Mouse (Mus musculus) limb, embryonic 10.5 days (tissue): Measurements from ENCODE around the gene Olfr547. TPM values are rescaled to one million over a fixed set of nuclear protein-coding genes. Genes with fewer than 3 reads are reported as not detected.

Source experiments
- DNase-seq: peaks from one replicate; pipeline ENCODE4 v3.0.0-alpha.2; 2017; ENCODE audit warnings: low spot score
- H3K27ac ChIP-seq: fragments of 300-500 bp; sonication (generic); 2 replicates; pipeline ENCODE4 v1.5.1; 2016; ENCODE audit warnings: mild to moderate bottlenecking
- H3K27me3 ChIP-seq: fragments of 300-500 bp; sonication (generic); 2 replicates; pipeline ENCODE4 v1.6.1; 2016; ENCODE audit warnings: low read depth, mild to moderate bottlenecking; ENCODE audit not compliant: poor library complexity, severe bottlenecking
- H3K36me3 ChIP-seq: fragments of 300-500 bp; sonication (generic); 2 replicates; pipeline ENCODE4 v1.6.1; 2016; ENCODE audit warnings: mild to moderate bottlenecking, moderate library complexity
- H3K4me1 ChIP-seq: fragments of 300-500 bp; sonication (generic); 2 replicates; pipeline ENCODE4 v1.6.1; 2016
- H3K4me3 ChIP-seq: fragments of 300-500 bp; sonication (generic); 2 replicates; pipeline ENCODE4 v1.5.1; 2016; ENCODE audit warnings: mild to moderate bottlenecking, moderate library complexity
- H3K9me3 ChIP-seq: fragments of 300-500 bp; sonication (generic); replicated peaks from 2 replicates; pipeline ENCODE4 v1.6.1; 2016; ENCODE audit warnings: mild to moderate bottlenecking
- WGBS: fragments of 180-500 bp; shearing (Covaris S2); methylation state at CpG from one replicate; pipeline ENCODE4 v1.1.7; 2016; 5-methylcytosine and 5-hydroxymethylcytosine counted together
- polyA plus RNA-seq: library from polyadenylated mRNA; unstranded; fragments of >200 nt; fragmentation: Nextera tagmentation; extraction: Ambion mirVana; gene quantifications from 2 replicates; pipeline ENCODE4 v1.2.1, GENCODE M21; 2016

Olfr547 gene
- polyA plus RNA-seq, 1 experiment from 2014 or later, result not detected

DNA sequence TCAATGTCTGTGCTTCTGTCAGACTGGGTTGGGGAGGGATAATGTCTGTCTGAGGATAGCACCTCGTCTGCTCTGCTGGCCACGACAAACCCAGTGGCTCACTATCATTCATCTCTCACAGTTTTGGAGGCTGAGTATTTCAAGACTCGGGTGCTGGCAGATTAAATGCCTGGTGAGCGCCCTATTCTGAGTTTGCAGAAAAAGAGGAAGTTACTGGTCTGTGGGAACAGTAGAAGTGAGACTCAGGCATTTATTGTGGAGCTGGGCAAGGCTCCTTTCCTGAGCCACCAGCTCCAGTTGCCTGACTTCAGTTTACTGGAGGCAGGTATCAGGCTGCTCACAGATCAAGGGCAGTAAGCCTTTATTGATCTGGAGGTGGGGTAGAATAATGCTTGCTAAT lies 20.4 kb upstream of the Olfr547 start:
- no peak for DNase-seq
- H3K9me3 ChIP-seq, result no peaks in the 10 kb centered on the region
- no peak overlapping the region for H3K27ac ChIP-seq
- peaks cover 38% of the 10 kb centered on the region for H3K27me3 ChIP-seq
- H3K4me1 ChIP-seq, result peaks cover 16% of the 10 kb centered on the region
- no peaks in the 10 kb centered on the region for H3K36me3 ChIP-seq
- WGBS, result 58% methylated on average over 4 of the region's 4 CpGs
- no peak overlapping the region for H3K4me3 ChIP-seq

DNA sequence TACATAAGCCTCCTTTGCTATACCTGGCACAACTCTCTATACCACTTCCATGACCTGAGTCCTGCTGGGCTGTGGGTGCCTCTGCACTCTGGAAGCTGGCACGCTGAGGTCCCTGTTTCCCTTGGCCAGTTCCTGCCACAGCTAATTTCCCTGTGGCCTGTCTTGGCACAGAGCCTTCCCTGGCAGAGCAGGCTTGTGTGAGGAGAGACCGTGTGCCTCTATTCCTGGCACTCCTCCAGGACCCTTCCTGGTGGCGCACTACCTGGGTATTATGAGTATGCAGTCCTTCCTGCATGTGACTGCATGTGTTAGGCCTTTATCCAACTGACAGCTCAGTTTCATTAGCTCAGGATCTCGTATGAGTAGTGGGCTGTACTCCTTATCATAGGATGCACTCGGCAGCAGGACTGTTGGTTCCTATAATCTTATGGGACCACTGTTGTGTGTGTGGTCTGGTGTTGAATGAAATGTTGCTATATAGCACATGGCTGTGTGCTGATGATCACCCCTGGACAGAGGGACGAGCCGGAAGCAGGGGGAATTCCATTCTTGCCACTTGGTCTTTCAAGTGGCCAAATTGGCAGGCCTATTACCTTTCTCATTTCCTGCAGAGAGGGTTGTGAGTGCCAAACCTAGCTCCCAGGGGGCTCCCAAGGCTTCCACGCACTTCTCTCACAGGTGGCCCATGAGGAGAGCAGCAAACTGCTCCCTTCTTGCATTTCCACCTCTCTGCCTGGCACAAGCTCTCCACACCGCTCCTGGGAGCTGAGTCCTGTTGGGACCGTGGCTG lies 18.1 kb upstream of the Olfr547 start:
- H3K27ac ChIP-seq, result no peak overlapping the region
- peaks cover 37% of the 10 kb centered on the region for H3K27me3 ChIP-seq
- H3K4me3 ChIP-seq, result no peak overlapping the region
- H3K9me3 ChIP-seq, result no peaks in the 10 kb centered on the region
- no peaks in the 10 kb centered on the region for H3K36me3 ChIP-seq
- peaks cover 16% of the 10 kb centered on the region for H3K4me1 ChIP-seq
- WGBS, result 83% methylated on average over 10 of the region's 10 CpGs
- no peak for DNase-seq

DNA sequence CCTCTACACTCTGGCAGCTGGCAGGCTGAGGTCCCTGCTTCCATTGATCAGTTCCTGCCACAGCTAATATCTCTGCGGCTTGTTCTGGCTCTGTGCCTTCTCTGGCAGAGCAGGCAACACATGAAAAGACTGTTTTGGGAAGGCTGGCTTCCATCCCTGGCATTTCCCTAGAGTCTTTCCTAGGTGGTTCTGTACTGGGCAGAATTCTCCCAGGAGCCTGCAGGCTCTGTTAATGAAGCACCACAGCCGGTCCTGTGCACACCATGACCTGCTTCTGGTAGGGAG lies 17.6 kb upstream of the Olfr547 start:
- DNase-seq, result no peak
- H3K4me3 ChIP-seq, result no peak overlapping the region
- 81% methylated on average over 2 of the region's 2 CpGs for WGBS
- no peaks in the 10 kb centered on the region for H3K9me3 ChIP-seq
- H3K27me3 ChIP-seq, result peaks cover 32% of the 10 kb centered on the region
- H3K36me3 ChIP-seq, result no peaks in the 10 kb centered on the region
- H3K4me1 ChIP-seq, result peaks cover 16% of the 10 kb centered on the region
- H3K27ac ChIP-seq, result no peak overlapping the region

DNA sequence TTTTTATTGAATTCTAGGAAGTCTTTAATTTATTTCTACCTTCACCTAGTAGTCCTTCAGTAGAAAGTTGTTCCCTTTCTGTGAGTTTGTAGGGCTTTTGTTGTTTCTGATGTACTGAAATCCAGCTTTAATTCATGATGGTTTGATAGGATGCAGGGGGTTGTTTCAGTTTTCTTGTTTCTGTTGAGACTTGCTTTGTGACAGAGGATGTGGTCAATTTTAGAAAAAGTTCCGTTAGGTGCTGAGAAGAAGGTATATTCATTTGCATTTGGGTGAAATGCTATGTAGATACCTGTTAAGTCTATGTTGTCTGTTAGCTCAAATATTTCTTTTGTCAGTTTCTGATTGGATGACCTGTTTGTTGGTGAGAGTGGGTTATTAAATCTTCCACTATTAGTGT lies 5.5 kb upstream of the Olfr547 start:
- H3K27ac ChIP-seq, result no peak overlapping the region
- no peak for DNase-seq

DNA sequence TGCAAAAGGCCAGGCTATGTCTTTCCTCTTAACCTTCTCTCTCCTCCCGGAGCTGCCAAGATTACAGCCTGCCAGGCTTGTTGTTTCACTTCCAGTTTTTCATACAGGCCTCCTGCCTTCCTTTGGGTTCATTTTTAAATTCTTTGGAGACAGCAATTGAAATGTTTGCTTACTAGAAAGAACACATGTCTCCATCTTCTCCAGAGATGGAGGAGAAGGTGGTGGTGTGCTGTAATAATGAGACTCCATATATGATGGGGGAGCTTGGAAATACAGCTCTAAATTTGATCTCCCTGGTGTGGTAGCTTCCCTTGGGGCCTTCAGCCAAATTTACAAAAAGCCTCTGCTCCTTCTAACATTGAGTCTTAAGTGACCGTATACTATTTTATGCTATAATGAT lies 6.0 kb downstream of the Olfr547 start, which contains the start of gene Olfr548-ps1:
Gene Olfr548-ps1 (plus strand): TSS at position 301 of the 400 bp plus-strand sequence.
- H3K27ac ChIP-seq, result no peak within 1 kb of the TSS
- no peaks in the 10 kb centered on the region for H3K9me3 ChIP-seq
- H3K27me3 ChIP-seq, result no peaks in the 10 kb centered on the region
- WGBS, result 81% methylated on average over 2 of the region's 2 CpGs
- H3K4me3 ChIP-seq, result no peak within 1 kb of the TSS
- H3K4me1 ChIP-seq, result no peaks in the 10 kb centered on the region
- DNase-seq, result no peak
- H3K36me3 ChIP-seq, result no peaks in the 10 kb centered on the region

More for the DNA sequence above, 5.5 kb upstream of the Olfr547 start:
- Histone ChIP-seq H3K4me3 (no peak overlapping the region), H3K36me3 (no peaks in the 10 kb centered on the region), H3K27me3 (no peaks in the 10 kb centered on the region), H3K9me3 (no peaks in the 10 kb centered on the region), H3K4me1 (no peaks in the 10 kb centered on the region)
- whole genome bisulfite sequencing, result 92% methylated on average over 1 of the region's 1 CpGs

DNA sequence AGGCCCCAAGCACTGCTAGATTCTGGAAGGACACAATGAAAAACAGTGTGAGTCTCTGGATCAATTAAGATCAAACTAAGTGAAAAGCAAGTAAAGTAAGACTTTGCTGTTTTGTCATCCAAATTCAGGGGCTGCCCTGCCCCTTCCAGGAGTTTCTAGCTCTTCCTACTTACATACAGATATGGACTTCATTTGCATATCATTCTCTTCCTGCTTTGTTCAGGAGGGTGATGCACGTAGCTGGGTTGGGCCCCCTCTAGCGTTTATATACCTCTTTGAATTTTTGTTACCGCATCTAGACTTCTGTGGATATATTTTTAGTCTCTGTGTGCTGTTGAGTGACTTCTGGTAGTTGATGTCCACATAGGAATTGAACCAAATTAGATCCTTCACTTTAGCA lies 6.7 kb downstream of the Olfr547 start:
- Histone ChIP-seq H3K36me3 (no peaks in the 10 kb centered on the region), H3K27ac (no peak overlapping the region), H3K27me3 (no peaks in the 10 kb centered on the region), H3K4me1 (no peaks in the 10 kb centered on the region), H3K4me3 (no peak overlapping the region), H3K9me3 (no peaks in the 10 kb centered on the region)
- no peak for DNase-seq
- WGBS, result 66% methylated on average over 3 of the region's 3 CpGs

DNA sequence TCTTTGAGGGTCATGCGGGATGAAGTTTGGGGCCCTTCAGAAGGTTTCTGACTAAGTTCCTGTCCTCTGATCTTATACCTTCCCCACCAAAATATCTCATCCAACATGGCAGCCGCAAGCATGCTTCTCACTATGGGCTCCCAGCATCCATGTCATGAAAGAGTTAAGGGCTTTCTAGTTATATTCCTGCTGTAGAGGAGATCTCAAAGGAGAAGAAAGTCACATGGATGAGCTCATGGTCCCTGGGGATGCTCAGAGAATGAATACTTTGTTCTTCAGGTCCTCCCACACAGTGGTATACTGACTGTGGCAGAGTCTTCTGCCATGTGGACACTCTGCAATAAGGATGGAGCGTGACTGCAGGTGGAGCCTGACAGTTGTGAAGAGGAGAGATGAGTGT lies 15.0 kb downstream of the Olfr547 start, which contains the start of gene Olfr549:
Gene Olfr549 (plus strand): TSS at position 301 of the 400 bp plus-strand sequence.
- Histone ChIP-seq H3K4me3 (no peak within 1 kb of the TSS), H3K36me3 (no peaks in the 10 kb centered on the region), H3K27me3 (no peaks in the 10 kb centered on the region), H3K4me1 (no peaks in the 10 kb centered on the region), H3K9me3 (no peaks in the 10 kb centered on the region), H3K27ac (no peak within 1 kb of the TSS)
- 94% methylated on average over 3 of the region's 3 CpGs for WGBS
- no peak for DNase-seq

DNA sequence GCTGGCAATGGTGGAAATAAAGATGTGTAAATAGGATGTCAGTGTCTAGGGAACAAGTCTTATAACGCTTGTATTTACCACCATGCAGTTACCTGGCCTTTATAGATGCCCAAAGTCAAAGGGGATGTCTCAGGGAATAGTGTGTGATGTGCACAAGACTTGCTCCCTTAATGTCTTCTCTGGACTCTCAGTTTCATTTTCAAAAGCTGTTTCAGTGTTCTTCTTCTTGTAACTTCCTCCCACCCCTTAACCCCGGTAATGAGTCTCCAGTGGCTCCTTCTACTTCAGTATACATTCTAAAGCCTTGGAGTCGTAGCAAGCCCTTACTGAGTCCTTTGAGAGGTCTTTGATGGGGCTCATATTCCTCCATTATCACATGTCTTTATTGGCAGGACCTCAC lies 18.7 kb downstream of the Olfr547 start:
- no peaks in the 10 kb centered on the region for H3K27me3 ChIP-seq
- no peak overlapping the region for H3K4me3 ChIP-seq
- no peak overlapping the region for H3K27ac ChIP-seq
- DNase-seq, result no peak
- WGBS, result 86% methylated on average over 3 of the region's 3 CpGs
- no peaks in the 10 kb centered on the region for H3K9me3 ChIP-seq
- no peaks in the 10 kb centered on the region for H3K4me1 ChIP-seq
- no peaks in the 10 kb centered on the region for H3K36me3 ChIP-seq

DNA sequence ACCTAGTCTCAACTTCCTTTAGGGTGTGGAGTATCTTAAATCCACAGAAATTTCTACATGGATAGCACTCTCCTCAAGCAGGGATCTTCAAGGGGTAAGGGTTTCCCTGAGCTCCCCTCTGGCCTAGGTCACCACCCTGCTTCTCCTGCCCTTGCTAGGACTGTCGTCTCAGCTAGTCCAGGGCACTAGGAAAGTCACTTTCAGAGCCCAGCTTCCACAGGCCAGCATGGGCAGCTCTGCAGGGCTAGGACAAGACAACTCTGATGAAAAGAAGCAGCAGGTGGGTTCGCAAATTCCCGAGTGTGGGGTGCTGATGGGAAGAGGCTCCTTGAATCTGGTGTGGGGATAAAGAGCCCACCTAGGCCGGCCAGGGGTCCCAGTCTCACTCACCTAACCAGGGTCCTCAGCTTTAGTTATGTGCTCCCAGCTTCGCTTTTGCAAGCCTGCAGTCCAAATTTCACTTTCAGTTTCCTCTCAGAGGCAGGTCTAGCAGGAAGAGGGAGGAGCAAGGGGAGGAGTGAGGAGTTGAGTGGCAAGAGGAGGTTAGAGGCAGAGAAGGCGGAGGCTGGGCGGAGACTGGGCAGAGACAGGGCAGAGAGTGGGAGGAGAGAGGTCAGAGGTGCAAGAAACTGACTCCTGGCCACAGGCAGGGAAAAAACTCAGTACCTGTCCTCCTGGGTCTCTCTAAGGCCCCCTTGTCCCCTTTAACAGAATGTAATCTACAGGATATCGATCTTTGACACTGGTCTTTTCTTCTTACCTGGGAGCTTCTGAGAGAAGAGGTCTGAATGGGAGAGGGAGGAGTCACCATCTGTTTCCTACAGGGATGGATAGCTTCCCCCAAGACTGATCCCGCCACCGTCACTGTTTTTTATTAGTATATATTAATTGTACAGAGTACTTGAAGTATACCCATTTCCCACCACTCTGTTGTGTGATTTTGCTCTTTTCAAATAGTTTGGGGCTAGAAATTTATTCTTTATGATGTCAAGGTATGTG lies 30.7 kb downstream of the Olfr547 start, which contains the start of gene Trim21:
Gene Trim21 (minus strand): TSS at position 488 of the 999 bp plus-strand sequence.
- Histone ChIP-seq H3K4me1 (peaks cover 12% of the 10 kb centered on the region), H3K27ac (peak within 1 kb of the TSS; percentile 77)
- WGBS, result 21% methylated on average over 10 of the region's 10 CpGs

DNA sequence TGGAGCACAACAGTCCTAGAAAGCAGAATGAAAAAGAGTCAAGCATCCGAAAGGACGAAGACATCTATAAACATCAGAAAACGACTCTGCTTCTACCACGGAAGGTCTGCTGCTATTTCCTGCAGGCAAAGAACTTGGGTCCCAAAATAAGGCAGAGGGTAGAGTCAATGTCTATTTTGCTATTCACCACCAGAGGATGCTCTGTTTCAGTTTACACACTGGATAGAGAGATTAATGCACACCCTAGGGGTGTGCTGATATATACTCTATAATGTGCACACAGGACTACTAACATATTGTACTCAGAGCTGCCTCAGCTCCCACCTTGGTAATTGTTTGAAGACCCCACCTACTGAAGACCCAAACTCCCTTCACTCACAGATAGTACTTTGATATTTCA lies 31.7 kb downstream of the Olfr547 start:
- WGBS, result 91% methylated on average over 4 of the region's 4 CpGs
- Histone ChIP-seq H3K27me3 (no peaks in the 10 kb centered on the region), H3K36me3 (no peaks in the 10 kb centered on the region), H3K27ac (no peak overlapping the region), H3K4me1 (peaks cover 12% of the 10 kb centered on the region), H3K9me3 (no peaks in the 10 kb centered on the region), H3K4me3 (no peak overlapping the region)
- DNase-seq, result no peak

More for the DNA sequence above, 30.7 kb downstream of the Olfr547 start, which contains the start of gene Trim21:
- peak within 1 kb of the TSS; percentile 57 for H3K4me3 ChIP-seq
- H3K9me3 ChIP-seq, result no peaks in the 10 kb centered on the region
- no peaks in the 10 kb centered on the region for H3K36me3 ChIP-seq
- no peaks in the 10 kb centered on the region for H3K27me3 ChIP-seq
- DNase-seq, result peak; percentile 67

DNA sequence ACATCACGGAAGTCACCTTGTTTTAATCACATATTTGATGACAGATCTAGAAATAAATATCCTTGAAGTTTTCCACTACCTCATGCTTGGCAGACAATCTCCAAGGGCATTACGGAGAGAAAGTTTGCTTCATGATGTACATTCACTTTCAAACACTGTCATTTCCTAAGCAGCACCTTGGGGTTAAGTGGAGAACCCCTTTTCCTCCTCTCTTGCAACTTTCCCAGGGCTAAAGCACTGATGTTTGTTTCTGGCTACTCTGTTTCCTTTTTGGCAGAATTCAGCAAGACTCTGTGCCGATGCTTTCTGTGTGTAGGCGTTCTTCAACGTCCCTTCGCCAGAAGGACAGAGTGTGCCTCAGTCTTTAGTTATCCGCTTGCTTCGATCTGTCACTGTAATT lies 36.6 kb downstream of the Olfr547 start, which contains the start of gene Olfr550:
Gene Olfr550 (plus strand): TSS at position 301 of the 400 bp plus-strand sequence.
- Histone ChIP-seq H3K36me3 (no peaks in the 10 kb centered on the region), H3K27ac (no peak within 1 kb of the TSS), H3K4me1 (no peaks in the 10 kb centered on the region), H3K27me3 (no peaks in the 10 kb centered on the region), H3K9me3 (no peaks in the 10 kb centered on the region), H3K4me3 (no peak within 1 kb of the TSS)
- 94% methylated on average over 8 of the region's 8 CpGs for WGBS
- no peak for DNase-seq

DNA sequence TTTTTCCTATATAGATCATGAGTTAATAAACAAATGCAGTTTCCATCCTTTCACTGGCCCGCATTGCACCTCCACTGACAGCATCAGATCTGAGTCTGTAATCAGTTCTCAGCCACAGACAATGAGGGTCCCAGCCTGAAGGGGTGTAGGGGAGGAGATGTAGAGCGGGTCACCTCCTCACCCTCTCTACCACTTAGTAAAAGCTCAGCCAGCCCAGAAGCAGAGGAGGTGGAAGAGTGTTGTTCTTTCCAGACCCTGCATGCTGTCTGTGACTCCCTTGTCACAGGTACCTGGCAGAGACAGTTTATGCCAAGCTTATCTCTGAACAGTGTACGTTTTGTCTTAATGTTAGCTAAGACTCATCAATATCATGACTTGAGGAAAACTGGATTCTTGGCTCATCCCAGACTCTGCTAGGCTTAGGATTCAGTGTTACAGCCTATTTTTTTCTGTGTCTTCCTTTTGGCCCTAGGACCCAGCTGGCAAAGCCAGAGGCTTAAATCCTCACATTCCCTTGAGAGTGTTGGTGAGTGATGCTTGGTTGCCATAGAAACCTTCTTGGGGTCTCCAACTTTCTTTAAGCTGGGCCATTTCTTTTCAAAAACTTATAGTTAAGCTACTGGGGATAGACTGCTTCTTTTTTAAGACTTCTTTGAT lies 38.8 kb downstream of the Olfr547 start:
- Histone ChIP-seq H3K4me3 (no peak overlapping the region), H3K27ac (no peak overlapping the region), H3K4me1 (no peaks in the 10 kb centered on the region), H3K36me3 (no peaks in the 10 kb centered on the region), H3K27me3 (no peaks in the 10 kb centered on the region), H3K9me3 (no peaks in the 10 kb centered on the region)
- DNase-seq, result no peak
- 90% methylated on average over 3 of the region's 3 CpGs for WGBS
